Mouse (Mus musculus) liver, embryonic 14.5 days (tissue): ENCODE measurements around the gene Itga3. TPM values are rescaled to one million over a fixed set of nuclear protein-coding genes. Genes with fewer than 3 reads are reported as not detected.
A peak's percentile ranks its signal among the peaks of the same experiment; 100 is the strongest.

ENCODE experiments used
- ATAC-seq: fragments of 200-750 bp; cut with Nextera tagmentation; 2 replicates; pipeline ENCODE4 v1.8.0; 2017; ENCODE audit warnings: moderate number of reproducible peaks, mild to moderate bottlenecking, moderate library complexity; ENCODE audit not compliant: insufficient read depth
- DNase-seq, 3 experiments: peaks; one replicate each; pipeline ENCODE4 v3.0.0-alpha.2; 2012 to 2013; ENCODE audit warnings: low read depth in 3 of 3, low spot score in 3 of 3
- H3K27ac ChIP-seq: fragments of 300-500 bp; sonication (generic); 2 replicates; pipeline ENCODE4 v1.5.1; 2014; ENCODE audit warnings: moderate library complexity, mild to moderate bottlenecking, control low read depth, inconsistent platforms
- H3K27me3 ChIP-seq: fragments of 300-500 bp; sonication (generic); 2 replicates; pipeline ENCODE4 v1.6.1; 2014; ENCODE audit warnings: mild to moderate bottlenecking, low read length, moderate library complexity; ENCODE audit not compliant: control insufficient read depth, insufficient read depth
- H3K36me3 ChIP-seq: fragments of 300-500 bp; sonication (generic); replicated peaks from 2 replicates; pipeline ENCODE4 v1.6.1; 2014; ENCODE audit warnings: low read depth; ENCODE audit not compliant: control insufficient read depth, insufficient read depth
- H3K4me1 ChIP-seq, 2 experiments: fragments of 200-500 bp in 1 of 2; fragments of 300-500 bp in 1 of 2; sonication (generic) in 1 of 2; replicated peaks; 2 replicates each; pipeline ENCODE4 v1.6.1; 2012 to 2014; ENCODE audit warnings: antibody characterized with exemption in 1 of 2, inconsistent platforms in 1 of 2, low read length in 1 of 2; ENCODE audit not compliant: control insufficient read depth in 2 of 2, insufficient read depth in 2 of 2
- H3K4me2 ChIP-seq: fragments of 300-500 bp; sonication (generic); 2 replicates; pipeline ENCODE4 v1.6.1; 2014; ENCODE audit warnings: low read depth, mild to moderate bottlenecking, control low read depth, moderate library complexity
- H3K4me3 ChIP-seq, 2 experiments: fragments of 200-500 bp in 1 of 2; fragments of 300-500 bp in 1 of 2; sonication (generic) in 1 of 2; 2 replicates each; pipeline ENCODE4 v1.5.1; 2012 to 2014; ENCODE audit warnings: low read depth in 2 of 2, low read length in 2 of 2, mild to moderate bottlenecking in 2 of 2, control low read depth in 1 of 2, inconsistent platforms in 1 of 2, moderate library complexity in 1 of 2; ENCODE audit not compliant: insufficient read depth in 1 of 2
- H3K9ac ChIP-seq: fragments of 300-500 bp; sonication (generic); replicated peaks from 2 replicates; pipeline ENCODE4 v1.6.1; 2014; ENCODE audit warnings: mild to moderate bottlenecking, control low read depth, moderate library complexity
- H3K9me3 ChIP-seq: fragments of 300-500 bp; sonication (generic); 2 replicates; pipeline ENCODE4 v1.6.1; 2016; ENCODE audit warnings: low read length, mixed read lengths; ENCODE audit not compliant: control insufficient read depth
- CTCF ChIP-seq: IDR thresholded peaks from 2 replicates; pipeline ENCODE4 v1.5.1; 2016; ENCODE audit warnings: antibody characterized with exemption, low read depth, control low read depth
- EP300 ChIP-seq: IDR thresholded peaks from 2 replicates; pipeline ENCODE4 v1.6.1; 2016; ENCODE audit warnings: antibody characterized with exemption, low read depth
- WGBS: fragments of 180-500 bp; shearing (Covaris S2); extraction: QIAGEN DNeasy Blood & Tissue Kit; methylation state at CpG from one replicate; pipeline ENCODE4 v1.1.7; 2014; ENCODE audit not compliant: insufficient replicate concordance; 5-methylcytosine and 5-hydroxymethylcytosine counted together
- polyA plus RNA-seq, 2 experiments: library from polyadenylated mRNA; depleted of rRNA in 1 of 2; stranded (reverse) in 1 of 2; unstranded in 1 of 2; fragments of >200 nt; fragmentation: Nextera tagmentation in 1 of 2; extraction: Ambion mirVana in 1 of 2; gene quantifications; 2 replicates each; pipeline versions ENCODE4 v1.2.1 to v1.2.3; 2012 to 2014

The Itga3 gene
- polyA plus RNA-seq, 2 experiments: 1.5 to 1.7 TPM

DNA sequence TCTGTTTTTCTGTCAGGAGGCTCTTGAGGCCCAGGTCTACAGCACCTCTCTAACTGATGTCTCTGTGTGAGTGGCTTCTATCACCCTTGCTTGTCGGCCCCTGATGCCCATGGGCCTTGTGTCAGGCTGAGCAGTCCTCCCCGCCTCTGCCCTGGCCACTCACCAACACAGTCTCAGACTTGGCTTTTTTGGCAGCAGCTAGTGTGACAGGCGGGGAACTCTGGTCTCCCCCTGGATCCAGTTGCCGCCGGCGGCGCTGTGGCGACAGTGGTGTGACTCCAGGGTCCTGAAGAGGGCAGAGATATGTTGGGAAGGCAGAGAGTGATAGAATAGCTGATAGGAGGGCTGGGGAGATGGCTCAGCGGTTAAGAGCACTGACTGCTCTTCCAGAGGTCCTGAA lies 23.5 kb downstream of the Itga3 start:
- Histone ChIP-seq H3K4me1 (no peaks in the 10 kb centered on the region), H3K9ac (no peak overlapping the region), H3K27ac (no peak overlapping the region), H3K27me3 (no peaks in the 10 kb centered on the region), H3K36me3 (no peaks in the 10 kb centered on the region), H3K9me3 (no peaks in the 10 kb centered on the region), H3K4me2 (no peak overlapping the region), H3K4me3 (no peak overlapping the region)
- TF ChIP-seq EP300 (no peak), CTCF (no peak)
- DNase-seq: no peak
- 63% methylated on average over 9 of the region's 9 CpGs for WGBS
- ATAC-seq: no peak

DNA sequence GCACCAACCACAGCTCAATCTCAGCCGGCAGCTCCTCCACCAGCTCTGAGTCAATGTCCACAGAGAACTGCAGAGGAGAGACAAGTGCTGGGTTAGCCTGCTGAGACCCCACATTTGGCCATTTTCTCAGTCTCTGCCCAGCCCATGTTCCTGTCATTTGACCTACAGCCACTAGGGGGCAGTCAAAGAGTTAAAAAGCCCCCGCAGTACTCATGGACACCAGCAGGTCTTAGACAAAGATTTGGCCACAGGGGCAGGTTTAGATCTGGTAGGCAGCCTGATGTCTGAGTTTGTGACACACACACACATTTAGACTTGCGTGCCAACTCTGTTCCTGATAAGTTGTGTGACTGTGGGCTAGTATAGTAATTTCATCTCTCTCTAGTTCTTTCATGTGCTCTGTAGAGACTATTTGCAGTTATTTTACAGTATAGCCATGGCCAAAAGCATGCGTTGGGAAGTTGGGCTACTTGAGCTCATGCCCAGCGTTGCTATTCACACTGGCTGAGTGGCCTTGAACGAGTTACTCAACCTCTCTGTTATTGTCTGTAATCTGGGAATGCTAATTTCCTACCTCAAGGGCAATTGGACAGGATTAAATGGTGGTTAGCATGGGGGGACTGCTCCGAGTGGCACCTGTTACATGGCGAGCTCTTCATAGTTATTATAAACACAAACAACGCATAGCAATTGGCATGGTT lies 29.5 kb downstream of the Itga3 start:
- no peaks in the 10 kb centered on the region for H3K27me3 ChIP-seq
- 43% methylated on average over 9 of the region's 9 CpGs for WGBS
- H3K4me1 ChIP-seq: no peaks in the 10 kb centered on the region
- no peaks in the 10 kb centered on the region for H3K9me3 ChIP-seq
- no peak overlapping the region for H3K9ac ChIP-seq
- H3K27ac ChIP-seq: no peak overlapping the region
- no peak overlapping the region for H3K4me2 ChIP-seq
- ATAC-seq (0 out of 2 replicates have a peak, but pooled peaks have one; percentile 14), DNase-seq (peak; percentile 30 to 46 (median 39))
- H3K36me3 ChIP-seq: no peaks in the 10 kb centered on the region
- TF ChIP-seq EP300 (no peak), CTCF (peak; percentile 94)
- H3K4me3 ChIP-seq: no peak overlapping the region

DNA sequence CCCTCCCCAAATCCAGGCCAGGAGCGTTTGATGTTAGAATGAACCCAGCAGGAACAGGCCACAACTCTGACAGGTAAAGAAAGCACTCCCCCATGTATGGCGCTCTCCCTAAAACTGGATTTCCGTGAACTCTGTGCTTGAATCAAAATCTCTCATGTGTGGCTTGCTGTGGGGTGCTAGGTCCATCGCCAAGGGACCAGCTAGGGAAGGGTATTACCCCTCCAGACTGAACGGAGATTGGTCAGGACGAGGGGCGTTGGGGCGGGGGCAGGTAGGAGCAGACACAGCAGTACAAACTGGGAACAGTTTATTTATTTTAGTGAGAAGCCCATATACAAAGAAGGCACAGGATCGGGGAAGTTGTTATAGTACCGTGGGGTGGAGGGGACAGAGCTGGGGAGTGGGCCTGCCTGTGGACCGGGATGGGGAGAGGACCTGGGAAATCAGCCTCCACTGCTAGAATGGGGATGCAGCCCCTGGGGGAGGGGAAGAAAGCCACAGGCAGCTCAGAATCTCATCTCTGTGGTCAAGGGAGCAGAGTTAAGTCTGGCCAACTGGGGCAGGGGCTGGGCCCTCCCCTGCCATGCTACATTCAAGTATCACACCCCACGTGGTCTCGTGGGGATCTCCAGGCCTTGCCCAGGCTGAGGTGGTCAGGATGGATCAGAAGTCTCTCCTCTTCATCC lies 32.3 kb downstream of the Itga3 start:
- peaks cover 12 to 14% of the 10 kb centered on the region in 2 experiments for H3K4me1 ChIP-seq
- no peak for TF ChIP-seq EP300
- TF ChIP-seq CTCF: no peak
- DNase-seq (no peak), ATAC-seq (no peak)
- no peak overlapping the region for H3K27ac ChIP-seq
- WGBS: 48% methylated on average over 13 of the region's 13 CpGs
- H3K27me3 ChIP-seq: no peaks in the 10 kb centered on the region
- no peak overlapping the region for H3K9ac ChIP-seq
- no peaks in the 10 kb centered on the region for H3K9me3 ChIP-seq
- H3K4me2 ChIP-seq: no peak overlapping the region
- no peak overlapping the region for H3K4me3 ChIP-seq
- H3K36me3 ChIP-seq: no peaks in the 10 kb centered on the region

DNA sequence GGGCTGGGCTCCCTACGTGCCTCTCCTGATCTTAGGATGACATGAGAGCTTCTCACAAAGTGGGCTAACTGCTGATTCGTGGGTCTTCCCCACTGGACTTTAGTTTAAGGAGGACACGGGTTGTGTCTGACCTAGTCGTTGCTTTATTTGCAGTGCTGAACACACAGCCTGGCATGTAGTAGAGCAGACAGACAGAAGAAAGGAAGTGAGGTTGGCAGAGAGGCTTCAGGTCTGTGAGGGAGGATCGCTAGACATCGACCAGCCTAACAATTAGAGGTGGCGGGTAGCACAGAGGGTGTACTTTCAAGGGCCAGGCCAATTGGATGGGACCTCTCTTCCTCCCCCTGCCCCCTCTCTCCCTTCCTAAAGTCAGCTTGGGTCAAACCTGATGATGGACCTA lies 33.0 kb downstream of the Itga3 start:
- Histone ChIP-seq H3K36me3 (no peaks in the 10 kb centered on the region), H3K27me3 (no peaks in the 10 kb centered on the region), H3K4me3 (no peak overlapping the region), H3K27ac (no peak overlapping the region), H3K9ac (no peak overlapping the region; the same call in 1 of the 2 replicates), H3K9me3 (no peaks in the 10 kb centered on the region), H3K4me1 (peaks cover 12 to 14% of the 10 kb centered on the region in 2 experiments), H3K4me2 (no peak overlapping the region)
- TF ChIP-seq EP300 (no peak), CTCF (no peak)
- ATAC-seq (no peak), DNase-seq (no peak)
- 42% methylated on average over 7 of the region's 7 CpGs for WGBS

DNA sequence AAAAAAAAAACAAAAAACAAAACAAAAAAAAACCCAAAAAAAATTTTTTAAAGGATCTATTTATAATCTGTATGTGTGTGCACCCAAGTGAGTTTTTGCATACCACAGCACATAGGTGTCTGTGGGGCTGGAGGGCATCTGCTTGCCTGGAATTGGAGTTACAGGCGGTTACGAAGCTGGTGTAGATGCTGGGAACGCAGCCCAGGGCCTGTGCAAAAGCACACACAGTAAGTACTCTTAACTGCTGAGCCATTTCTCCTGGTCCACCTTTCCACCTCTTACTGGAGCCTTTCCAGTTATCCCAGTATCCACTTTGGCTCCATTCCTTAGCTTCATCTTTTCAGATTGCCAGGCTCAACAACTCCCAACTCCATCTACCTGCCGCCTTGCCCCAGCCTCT lies 33.5 kb downstream of the Itga3 start:
- no peak for ATAC-seq
- H3K4me2 ChIP-seq: no peak overlapping the region

More for the DNA sequence above, 33.5 kb downstream of the Itga3 start:
- Histone ChIP-seq H3K4me1 (peaks cover 12 to 14% of the 10 kb centered on the region in 2 experiments), H3K27me3 (no peaks in the 10 kb centered on the region), H3K9ac (no peak overlapping the region), H3K27ac (no peak overlapping the region), H3K36me3 (no peaks in the 10 kb centered on the region), H3K4me3 (no peak overlapping the region), H3K9me3 (no peaks in the 10 kb centered on the region)
- WGBS: 72% methylated on average over 4 of the region's 4 CpGs
- TF ChIP-seq CTCF: no peak
- TF ChIP-seq EP300: no peak
- DNase-seq: no peak
